ENCODE assay signal across 8 mouse cellular contexts in the genomic region with DNA sequence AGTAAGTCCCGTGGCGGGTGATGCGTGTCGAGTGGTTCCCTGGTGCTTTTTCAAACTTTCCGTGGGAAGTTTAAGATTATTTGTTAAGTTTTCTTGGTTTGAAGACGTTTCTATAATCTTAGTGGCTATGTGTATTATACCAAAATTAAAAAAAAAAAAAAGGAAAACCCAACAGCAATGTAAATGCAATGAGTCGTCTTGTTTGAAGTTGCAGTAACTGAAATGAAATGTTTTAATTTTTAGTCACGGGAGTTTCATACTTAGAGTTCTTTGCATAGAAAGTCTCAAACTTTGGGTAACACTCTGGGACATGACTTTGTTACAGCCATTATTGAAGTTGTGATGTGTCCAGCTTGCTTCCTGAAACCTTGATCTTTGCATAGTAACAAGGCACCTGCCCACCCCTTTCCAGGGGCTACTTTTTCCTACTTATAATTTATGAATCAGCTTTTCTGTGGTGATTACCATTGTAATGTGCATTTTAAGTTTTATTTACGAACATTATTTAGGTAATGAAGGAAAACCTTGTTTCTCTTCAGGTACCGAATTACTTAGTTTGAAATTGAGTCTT. TPM values are rescaled to one million over a fixed set of nuclear protein-coding genes. Genes with fewer than 3 reads are reported as not detected.
DNase-seq lines count a peak whose midpoint lies in the region; ATAC-seq and TF ChIP-seq lines count a peak whose summit lies in the region.

No protein-coding gene starts in this region.

- peak overlapping the region; percentile 79 for H3K4me2 ChIP-seq in heart, embryonic 13.5 days
- peak overlapping the region; percentile 83 for H3K4me2 ChIP-seq in forebrain, embryonic 13.5 days
- peak overlapping the region; percentile 71 for H3K4me2 ChIP-seq in liver, embryonic 16.5 days (ENCODE audit: low read depth, low read length)

- no peaks in the 10 kb centered on the region for H3K9me3 ChIP-seq in heart, embryonic 13.5 days
- H3K9me3 ChIP-seq in E14TG2a.4 (ENCODE audit: low read length): no peaks in the 10 kb centered on the region
- H3K9me3 ChIP-seq in forebrain, embryonic 13.5 days (replicated peaks): no peaks in the 10 kb centered on the region
- H3K9me3 ChIP-seq in liver, embryonic 16.5 days (replicated peaks; ENCODE audit: control insufficient read depth, low read length): no peaks in the 10 kb centered on the region

- H3K36me3 ChIP-seq in heart, embryonic 13.5 days: no peaks in the 10 kb centered on the region
- H3K36me3 ChIP-seq in E14TG2a.4 (ENCODE audit: insufficient read depth, low read length): no peaks in the 10 kb centered on the region
- H3K36me3 ChIP-seq in forebrain, embryonic 13.5 days (ENCODE audit: poor library complexity, severe bottlenecking): no peaks in the 10 kb centered on the region
- H3K36me3 ChIP-seq in liver, embryonic 16.5 days (ENCODE audit: control insufficient read depth, insufficient read depth): no peaks in the 10 kb centered on the region

- no peaks in the 10 kb centered on the region for H3K27me3 ChIP-seq in heart, embryonic 13.5 days (replicated peaks)
- no peaks in the 10 kb centered on the region for H3K27me3 ChIP-seq in E14TG2a.4 (ENCODE audit: insufficient read depth, low read length)
- no peaks in the 10 kb centered on the region for H3K27me3 ChIP-seq in forebrain, embryonic 13.5 days
- H3K27me3 ChIP-seq in liver, embryonic 16.5 days (ENCODE audit: control insufficient read depth, insufficient read depth, low read depth, low read length): no peaks in the 10 kb centered on the region

- peak overlapping the region; percentile 97 for H3K27ac ChIP-seq in heart, embryonic 13.5 days (replicated peaks)
- H3K27ac ChIP-seq in forebrain, embryonic 13.5 days: no peak overlapping the region
- peak overlapping the region; percentile 99 for H3K27ac ChIP-seq in liver, embryonic 16.5 days (ENCODE audit: low read length)

- no peak for TF ChIP-seq CTCF in E14TG2a.4 (conservative IDR thresholded peaks at IDR 0.05; ENCODE audit: low read length)

- peaks cover 47% of the 10 kb centered on the region for H3K4me1 ChIP-seq in heart, embryonic 13.5 days
- peaks cover 21% of the 10 kb centered on the region for H3K4me1 ChIP-seq in E14TG2a.4 (replicated peaks; ENCODE audit: low read depth, low read length)
- peaks cover 23% of the 10 kb centered on the region for H3K4me1 ChIP-seq in forebrain, embryonic 13.5 days
- H3K4me1 ChIP-seq in liver, embryonic 16.5 days (ENCODE audit: control insufficient read depth, low read depth, low read length): peaks cover 24% of the 10 kb centered on the region

- 13% methylated on average over 10 of the region's 10 CpGs for WGBS in heart, embryonic 13.5 days
- WGBS in forebrain, embryonic 13.5 days: 18% methylated on average over 10 of the region's 10 CpGs
- WGBS in liver, embryonic 16.5 days (ENCODE audit: insufficient replicate concordance): 6% methylated on average over 10 of the region's 10 CpGs

- DNase-seq in heart, adult 18-20 months: no peak
- no peak for DNase-seq in spleen, adult 18-20 months
- DNase-seq in layer of hippocampus, adult 18-20 months (ENCODE audit: low spot score in 2 of 2): no peak
- no peak for DNase-seq in urinary bladder, postnatal 36 days (ENCODE audit: low spot score in 2 of 2)

- H3K9ac ChIP-seq in heart, embryonic 13.5 days: peak overlapping the region; percentile 95
- peak overlapping the region; percentile 84 for H3K9ac ChIP-seq in forebrain, embryonic 13.5 days
- peak overlapping the region; percentile 99 for H3K9ac ChIP-seq in liver, embryonic 16.5 days (ENCODE audit: low read depth, low read length)

- peak overlapping the region; percentile 87 for H3K4me3 ChIP-seq in heart, embryonic 13.5 days
- H3K4me3 ChIP-seq in E14TG2a.4 (replicated peaks; ENCODE audit: low read length): peak overlapping the region; percentile 99
- peak overlapping the region; percentile 79 for H3K4me3 ChIP-seq in forebrain, embryonic 13.5 days
- peak overlapping the region; percentile 98 for H3K4me3 ChIP-seq in liver, embryonic 16.5 days (ENCODE audit: low read depth, low read length)

- ATAC-seq in heart, embryonic 13.5 days (ENCODE audit: extremely low read depth, insufficient number of reproducible peaks, low FRiP score, low TSS enrichment): no peak
- no peak for ATAC-seq in forebrain, embryonic 13.5 days
- ATAC-seq in liver, embryonic 16.5 days (ENCODE audit: low read depth): no peak

RNA-seq across cellular contexts. Expression of a gene that starts 0.9 kb away (rescaled TPM):
- polyA plus RNA-seq in heart, embryonic 13.5 days (2015; fragmentation: Nextera tagmentation; extraction: Ambion mirVana): 24.0 and 24.8 TPM in 2 replicates
- 10 to 100 TPM; 19.7 to 20.9 TPM for total RNA-seq in heart, adult 18-20 months (2021)
- 36.4 and 40.4 TPM in 2 replicates for polyA plus RNA-seq in forebrain, embryonic 13.5 days (2015; fragmentation: Nextera tagmentation; extraction: Ambion mirVana)
- 18.8 and 20.1 TPM in 2 replicates for polyA plus RNA-seq in liver, embryonic 16.5 days (2015; fragmentation: Nextera tagmentation; extraction: Ambion mirVana)
- 10 to 100 TPM; 40.1 to 43.5 TPM for total RNA-seq in layer of hippocampus, adult 18-20 months (2021)
